Mouse (Mus musculus): ENCODE data around the gene Ergic2.
"Not testable (repeated sequence)": the region's sequence is repeated elsewhere in the genome, so short reads cannot be mapped to it uniquely, and the experiment has no call there.

Gene Ergic2

DNA sequence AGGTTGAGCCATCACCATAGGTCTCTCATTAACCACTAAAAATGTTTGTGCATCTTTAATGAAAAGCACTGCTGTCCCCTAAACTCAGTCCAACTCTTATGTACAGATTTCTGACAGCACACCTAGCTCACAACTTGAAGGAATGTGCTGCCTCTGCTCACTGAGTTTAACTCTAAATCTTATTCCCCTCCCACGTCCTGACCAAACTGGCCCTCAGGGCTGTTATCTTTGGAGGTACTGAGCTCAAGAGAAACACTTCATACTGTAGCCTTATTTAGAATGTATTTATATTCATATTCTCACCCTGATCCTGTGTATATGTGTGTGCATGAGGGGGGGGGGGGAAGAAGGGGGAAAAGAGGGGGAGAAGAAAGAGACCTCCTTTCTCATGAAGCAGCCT, 4.7 kb downstream of the Ergic2 start:
- DNase-seq = no peak

DNA sequence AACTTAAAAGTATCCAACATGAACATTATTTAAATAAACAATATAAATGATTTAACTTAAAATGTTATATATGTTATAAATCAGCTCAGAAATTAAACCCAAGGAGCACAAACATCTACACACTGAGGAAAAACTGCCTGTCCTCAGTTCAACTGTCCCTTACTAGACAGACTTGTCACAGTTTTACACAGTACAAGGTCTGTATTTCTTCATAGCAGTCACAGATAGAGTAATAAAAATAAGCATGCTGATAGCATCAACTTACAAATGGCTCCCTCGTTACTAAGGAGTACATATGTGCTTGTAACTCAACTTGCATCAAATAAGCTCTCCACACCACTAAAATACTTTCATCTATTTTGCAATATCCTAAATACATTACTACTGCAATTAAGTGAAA, 7.0 kb downstream of the Ergic2 start:
- DNase-seq = no peak

DNA sequence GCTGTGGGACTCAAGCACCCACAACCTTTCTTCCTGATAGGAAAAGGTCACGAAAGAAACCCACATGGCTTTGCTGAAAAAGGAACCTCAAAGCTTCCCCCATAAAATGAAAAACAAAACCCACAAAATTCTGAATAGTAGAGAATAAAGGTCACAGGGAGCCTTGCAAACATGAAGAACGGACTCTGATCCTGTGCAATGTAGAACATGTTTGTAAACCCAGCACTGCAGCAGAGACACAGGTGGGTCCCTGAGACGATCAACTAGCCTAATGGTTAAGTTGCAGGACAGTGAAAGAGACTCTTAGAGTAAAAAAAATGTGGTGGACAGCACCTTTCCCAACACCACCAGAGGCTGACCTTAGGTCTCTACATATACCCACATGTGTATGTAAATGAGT, 12.4 kb downstream of the Ergic2 start:
- no peak for DNase-seq

DNA sequence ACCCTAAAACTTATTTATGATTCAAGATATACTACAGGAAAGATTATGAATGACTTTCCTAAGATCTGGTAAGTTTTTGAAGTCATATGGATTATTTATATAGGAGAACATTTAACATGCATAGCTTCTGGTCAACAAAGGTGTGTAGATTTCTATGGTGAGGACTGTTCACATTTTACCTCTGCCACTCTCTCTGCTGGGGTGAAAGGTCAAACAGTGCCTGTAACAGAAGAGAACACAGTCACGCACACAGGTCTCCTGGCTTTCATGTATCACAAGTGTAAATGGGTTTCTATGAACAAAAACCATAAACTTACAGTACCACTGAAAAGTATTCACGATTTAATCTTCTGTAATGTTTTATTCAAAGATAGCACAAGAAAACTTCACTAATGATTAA, 13.0 kb downstream of the Ergic2 start:
- DNase-seq = no peak

DNA sequence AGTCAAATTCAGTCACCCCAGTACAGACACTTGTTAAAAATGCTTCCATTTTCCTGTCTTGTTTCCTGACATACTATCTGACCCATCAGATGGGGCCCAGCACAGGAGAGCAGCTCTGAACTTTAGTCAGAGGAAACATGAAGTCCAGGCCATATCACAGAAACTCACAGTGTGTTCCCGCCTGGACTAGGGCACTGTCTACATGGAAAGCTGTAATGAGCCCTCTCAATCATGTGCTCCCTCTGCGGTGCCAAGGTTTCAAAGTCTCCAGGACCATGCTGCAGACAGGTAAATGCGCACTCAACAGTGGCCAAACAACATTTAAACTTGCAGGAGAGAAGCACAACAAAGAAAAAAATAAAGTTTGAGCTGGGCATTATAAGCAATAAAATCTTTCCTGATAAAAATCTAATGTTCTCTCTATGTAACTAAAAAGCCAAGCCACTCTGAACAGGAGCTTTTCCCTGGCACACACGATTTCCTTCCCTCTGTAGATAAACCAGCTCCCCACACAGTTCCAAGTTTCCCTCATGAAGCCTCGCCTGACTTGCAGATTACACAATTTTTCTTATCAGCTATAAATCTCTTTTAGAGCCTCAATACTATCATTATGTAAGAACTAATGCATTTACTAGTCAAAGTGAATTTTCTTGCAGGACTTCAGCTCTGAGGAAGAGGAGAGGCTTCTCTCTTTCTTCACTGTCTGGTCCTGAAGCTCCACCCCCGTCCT, 18.0 kb downstream of the Ergic2 start:
- no peak for DNase-seq

DNA sequence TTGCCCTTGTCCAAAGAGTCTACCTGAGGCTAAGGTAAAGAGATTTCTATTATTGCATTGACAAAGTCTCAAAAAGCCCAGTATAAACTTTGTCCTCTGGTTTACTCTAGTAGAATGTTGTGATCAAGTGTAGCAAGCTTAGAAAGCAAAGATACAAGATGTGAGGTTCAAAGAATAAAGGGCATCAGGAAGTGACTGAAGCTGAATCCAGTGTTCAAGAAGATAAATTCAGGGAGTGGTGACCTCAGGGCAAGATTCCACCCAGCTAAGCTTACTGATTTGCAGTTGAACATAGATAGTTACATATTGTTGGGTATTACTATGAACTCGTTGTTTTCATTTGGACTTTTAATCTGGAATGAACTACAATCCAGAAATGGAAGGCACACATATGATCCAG, 26.5 kb downstream of the Ergic2 start:
- no peak for DNase-seq

DNA sequence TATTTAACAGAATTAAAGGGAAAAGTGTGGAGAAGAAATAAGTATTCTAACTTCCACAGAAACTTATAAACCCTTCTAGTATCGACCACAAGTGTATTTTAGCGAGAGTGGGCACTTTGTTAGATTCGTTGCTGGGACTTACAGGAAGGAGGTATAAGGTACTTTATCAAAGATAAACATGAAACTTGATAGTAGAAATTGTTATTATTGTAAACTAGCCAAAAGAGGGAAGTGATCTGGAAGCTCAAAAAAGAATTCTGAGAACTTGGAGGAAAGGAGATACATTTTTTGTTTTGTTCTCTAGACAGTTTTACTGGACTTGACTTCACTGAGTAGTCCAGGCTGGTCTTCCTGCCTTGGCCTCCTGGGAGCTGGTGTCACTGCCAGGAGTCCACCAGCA, 39.3 kb downstream of the Ergic2 start:
- no peak for DNase-seq

DNA sequence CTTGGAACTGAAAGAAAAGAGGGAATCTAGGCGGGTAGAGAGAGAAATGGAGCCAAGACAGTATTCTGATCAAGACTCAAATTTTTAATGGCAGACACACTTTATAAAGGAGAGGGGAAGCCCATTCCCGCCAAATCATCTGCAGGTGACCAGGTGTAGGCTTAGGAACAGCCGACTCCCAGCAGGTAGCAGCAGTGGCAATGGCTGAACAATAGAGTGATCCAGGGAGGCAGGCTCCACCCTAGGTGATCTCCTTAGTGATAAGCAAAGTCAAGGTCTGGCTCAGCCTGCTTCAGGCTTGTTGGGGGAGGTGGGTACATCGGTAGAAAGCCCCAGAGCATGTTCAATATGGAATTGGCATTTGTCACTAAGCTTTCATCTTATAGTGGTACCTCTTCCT, 59.9 kb downstream of the Ergic2 start:
- not testable (repeated sequence) for DNase-seq

DNA sequence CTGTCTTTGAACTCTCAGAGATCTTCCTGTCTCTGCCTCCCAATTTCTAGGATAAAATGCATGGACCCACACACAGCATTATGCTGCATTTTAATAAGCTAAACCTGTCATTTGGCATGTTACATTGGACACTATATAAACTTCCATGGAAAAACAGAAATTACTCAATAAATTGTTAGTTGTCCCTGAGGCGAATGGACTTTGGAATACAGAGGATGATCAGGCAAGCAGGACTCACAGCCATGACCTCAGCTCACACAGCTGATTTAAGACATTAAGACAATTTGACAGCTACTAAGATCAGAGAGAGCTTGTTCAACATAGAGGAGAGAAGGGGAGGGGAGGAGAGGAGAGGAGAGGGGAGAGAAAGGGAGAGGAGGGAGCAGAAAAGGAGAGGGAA, 69.8 kb downstream of the Ergic2 start:
- DNase-seq = no peak

DNA sequence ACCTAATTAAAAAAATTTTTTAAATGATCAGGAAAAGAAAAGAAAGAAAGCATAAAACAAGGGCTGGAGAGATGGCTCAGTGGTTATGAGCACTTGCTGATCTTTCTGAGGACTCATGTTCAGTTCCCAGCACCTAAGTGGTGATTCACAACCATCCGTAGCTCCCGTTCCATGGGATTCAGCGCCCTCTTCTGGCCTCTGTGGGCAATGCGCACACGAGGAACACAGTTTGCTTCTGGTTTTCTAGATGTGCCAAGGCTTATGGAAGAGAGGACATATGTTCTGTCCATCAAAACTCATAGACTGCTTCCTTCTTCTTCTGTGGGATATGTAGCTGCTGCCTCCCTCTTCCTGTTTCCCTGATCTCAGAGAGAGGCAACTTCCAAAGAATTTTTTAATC, 70.3 kb downstream of the Ergic2 start:
- DNase-seq = no peak

DNA sequence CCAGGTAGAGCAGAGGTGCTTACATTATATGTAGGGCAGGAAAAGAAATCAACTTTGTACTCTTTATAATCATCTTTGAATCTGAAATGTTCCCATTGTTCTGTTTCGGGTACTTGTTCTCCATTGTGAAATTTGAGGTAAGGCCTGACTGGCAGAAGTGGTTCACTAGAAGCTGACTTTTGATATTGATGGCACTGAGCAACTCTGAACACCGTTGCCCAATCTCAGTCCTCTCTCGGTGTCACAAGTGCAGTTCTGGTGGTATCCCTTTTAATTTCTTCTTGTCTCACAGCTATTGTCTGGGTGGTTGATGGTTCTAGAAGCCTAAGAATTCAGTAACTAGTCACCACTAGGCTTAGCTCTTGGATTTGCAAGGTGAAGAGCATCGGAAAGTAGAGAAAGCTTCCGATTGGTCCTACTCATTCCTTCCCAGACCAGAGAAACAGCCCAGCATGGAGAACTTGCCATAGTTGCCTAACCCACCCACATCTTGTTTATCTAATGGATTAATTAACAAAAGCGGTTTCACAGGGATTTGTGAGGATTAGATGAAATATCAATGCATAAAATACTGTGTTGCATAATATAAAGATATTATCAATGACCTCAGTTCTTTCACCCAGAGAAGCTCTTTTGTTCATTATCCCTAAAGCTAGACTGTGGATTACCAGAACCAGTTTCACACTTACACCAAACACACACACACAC, 72.7 kb downstream of the Ergic2 start:
- DNase-seq = no peak

DNA sequence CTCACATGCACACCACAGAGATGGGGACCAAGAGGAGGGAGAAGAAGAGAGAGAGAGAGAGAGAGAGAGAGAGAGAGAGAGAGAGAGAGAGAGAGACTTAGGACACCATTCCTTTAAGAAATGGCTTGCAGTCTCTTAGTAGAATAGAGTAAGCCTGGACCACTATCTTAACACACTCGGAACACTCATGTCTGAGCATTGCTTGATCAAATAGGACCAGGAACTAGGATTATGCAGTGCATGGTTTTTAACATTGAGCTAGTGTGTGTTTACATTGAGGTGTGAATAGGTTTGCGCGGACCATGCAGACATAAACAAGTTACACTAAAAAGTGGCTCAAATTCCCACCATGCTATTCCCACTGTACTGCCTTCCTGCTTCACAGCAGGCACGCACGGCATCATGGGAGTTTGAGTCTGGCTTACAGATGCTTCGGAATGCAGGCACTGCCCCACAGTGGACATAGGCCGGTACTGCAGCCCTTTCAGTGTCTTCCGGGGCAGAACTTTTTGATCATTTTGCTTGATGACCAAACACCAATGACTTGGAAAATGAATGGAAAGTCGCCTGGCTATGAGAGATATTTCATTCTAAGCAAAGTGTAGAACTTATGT, 76.3 kb downstream of the Ergic2 start:
- peak; percentile 89 for DNase-seq

DNA sequence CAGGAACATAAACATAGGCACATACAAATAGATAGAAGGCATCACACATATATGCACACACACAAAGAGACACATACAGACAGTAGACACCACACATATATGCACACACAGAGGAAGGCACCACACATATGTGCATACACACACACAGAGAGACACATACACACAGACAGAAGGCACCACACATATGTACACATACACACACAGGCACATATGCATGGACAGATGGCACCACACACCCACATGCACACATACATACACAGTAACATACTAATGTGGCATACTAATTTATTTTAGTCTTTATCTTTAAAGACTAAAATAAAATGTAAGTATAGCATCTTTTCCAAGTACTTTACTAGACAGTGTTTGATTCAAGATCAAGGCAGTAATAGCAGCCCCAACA, 78.6 kb downstream of the Ergic2 start:
- DNase-seq = no peak

DNA sequence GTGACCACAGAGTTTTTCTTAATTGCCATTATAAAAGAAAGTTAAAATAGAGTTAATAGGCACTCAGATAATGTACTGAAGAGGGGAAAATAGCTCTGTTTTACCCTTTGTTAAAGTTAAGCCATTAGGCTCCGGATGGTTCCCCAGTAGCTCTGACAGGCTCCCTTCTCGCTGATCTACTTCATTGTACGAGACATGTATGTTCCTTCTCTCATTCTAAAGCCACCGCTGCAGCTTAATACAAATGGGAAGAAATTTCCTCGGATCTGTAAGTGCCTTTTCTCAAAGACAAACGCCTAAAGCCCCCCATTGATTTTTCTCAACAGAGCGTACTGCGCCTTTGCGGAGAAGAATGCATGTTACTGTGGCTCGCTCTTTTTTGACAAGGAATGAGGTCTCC, 79.9 kb downstream of the Ergic2 start:
- DNase-seq = peak; percentile 9
